Mouse (Mus musculus) embryonic facial prominence, embryonic 14.5 days (tissue): ENCODE data around the gene Dpy19l3. TPM values are rescaled to one million over a fixed set of nuclear protein-coding genes. Genes with fewer than 3 reads are reported as not detected.

Source experiments
- ATAC-seq: fragments of 200-750 bp; cut with Nextera tagmentation; 2 replicates; pipeline ENCODE4 v1.8.0; 2017; ENCODE audit warnings: low read depth, moderate number of reproducible peaks, moderate TSS enrichment
- DNase-seq: peaks from one replicate; pipeline ENCODE4 v3.0.0-alpha.2; 2015; ENCODE audit warnings: low spot score
- H3K27ac ChIP-seq: fragments of 300-500 bp; sonication (generic); replicated peaks from 2 replicates; pipeline ENCODE4 v1.5.1; 2014; ENCODE audit warnings: low read depth, mild to moderate bottlenecking, low read length, moderate library complexity
- H3K27me3 ChIP-seq: fragments of 300-500 bp; sonication (generic); replicated peaks from 2 replicates; pipeline ENCODE4 v1.6.1; 2014; ENCODE audit warnings: low read length; ENCODE audit not compliant: control insufficient read depth, insufficient read depth
- H3K36me3 ChIP-seq: fragments of 300-500 bp; sonication (generic); 2 replicates; pipeline ENCODE4 v1.6.1; 2014; ENCODE audit warnings: low read length, mixed read lengths; ENCODE audit not compliant: control insufficient read depth, insufficient read depth
- H3K4me1 ChIP-seq: fragments of 300-500 bp; sonication (generic); 2 replicates; pipeline ENCODE4 v1.6.1; 2014; ENCODE audit warnings: antibody characterized with exemption, low read length; ENCODE audit not compliant: control insufficient read depth, insufficient read depth
- H3K4me2 ChIP-seq: fragments of 300-500 bp; sonication (generic); 2 replicates; pipeline ENCODE4 v1.6.1; 2014; ENCODE audit warnings: low read depth, mild to moderate bottlenecking, low read length, moderate library complexity, mixed read lengths
- H3K4me3 ChIP-seq: fragments of 300-500 bp; sonication (generic); 2 replicates; pipeline ENCODE4 v1.5.1; 2014; ENCODE audit warnings: low read depth, mild to moderate bottlenecking, low read length
- H3K9ac ChIP-seq: fragments of 300-500 bp; sonication (generic); 2 replicates; pipeline ENCODE4 v1.6.1; 2014; ENCODE audit warnings: low read depth, mild to moderate bottlenecking, low read length, moderate library complexity, mixed read lengths
- H3K9me3 ChIP-seq: fragments of 300-500 bp; sonication (generic); 2 replicates; pipeline ENCODE4 v1.6.1; 2016; ENCODE audit warnings: low read length; ENCODE audit not compliant: control insufficient read depth
- WGBS: fragments of 180-500 bp; shearing (Covaris S2); extraction: QIAGEN DNeasy Blood & Tissue Kit; methylation state at CpG from one replicate; pipeline ENCODE4 v1.1.7; 2014; 5-methylcytosine and 5-hydroxymethylcytosine counted together
- polyA plus RNA-seq: library from polyadenylated mRNA; unstranded; fragments of >200 nt; fragmentation: Nextera tagmentation; extraction: Ambion mirVana; gene quantifications from 2 replicates; pipeline ENCODE4 v1.2.1, GENCODE M21; 2014

The Dpy19l3 gene
- 34.9 and 38.9 TPM in 2 replicates for polyA plus RNA-seq

GRCm38 (mm10) chr7:35754033-35754885 lies at the start of gene Dpy19l3:
Gene Dpy19l3 (minus strand): TSS chr7:35754454.
- peak within 1 kb of the TSS; percentile 75 for H3K27ac ChIP-seq
- peak within 1 kb of the TSS; percentile 96 for H3K4me2 ChIP-seq
- H3K36me3 ChIP-seq, result peaks cover 21% of the 10 kb centered on the region
- peak within 1 kb of the TSS; percentile 78 for H3K9ac ChIP-seq
- H3K27me3 ChIP-seq, result no peaks in the 10 kb centered on the region
- 1% methylated on average over 13 of the region's 70 CpGs for WGBS
- ATAC-seq (peak; percentile 98), DNase-seq (peak; percentile 88)
- peak within 1 kb of the TSS; percentile 96 for H3K4me3 ChIP-seq
- H3K4me1 ChIP-seq, result peaks cover 9% of the 10 kb centered on the region; the same call in 1 of the 2 replicates
- H3K9me3 ChIP-seq, result no peaks in the 10 kb centered on the region

- Histone ChIP-seq H3K36me3 (peaks cover 30% of the 10 kb centered on the region), H3K4me3 (peak within 1 kb of the TSS; percentile 72), H3K4me1 (0 out of 2 replicates have a peak, but pooled peaks cover 6% of the 10 kb centered on the region), H3K27ac (peak within 1 kb of the TSS; percentile 90), H3K9ac (peak within 1 kb of the TSS; percentile 97), H3K27me3 (no peaks in the 10 kb centered on the region), H3K4me2 (peak within 1 kb of the TSS; percentile 86), H3K9me3 (no peaks in the 10 kb centered on the region)
- WGBS, result 72% methylated on average over 7 of the region's 26 CpGs
- ATAC-seq, result peak; percentile 94
- peak; percentile 95 for DNase-seq
These were observed 48.8 kb upstream of the Dpy19l3 start, which contains the start of gene Zfp507 for GRCm38 (mm10) chr7:35802906-35803595. Gene Zfp507 (minus strand): TSS chr7:35803003.

- H3K27ac ChIP-seq, result peak overlapping the region; percentile 90
- ATAC-seq (peak; percentile 89), DNase-seq (peak; percentile 31)
- under 1% methylated on average over 27 of the region's 49 CpGs for WGBS
- 0 out of 2 replicates have a peak, but pooled peaks cover 6% of the 10 kb centered on the region for H3K4me1 ChIP-seq
- peak overlapping the region; percentile 97 for H3K9ac ChIP-seq
- H3K9me3 ChIP-seq, result no peaks in the 10 kb centered on the region
- no peaks in the 10 kb centered on the region for H3K27me3 ChIP-seq
- H3K36me3 ChIP-seq, result peaks cover 37% of the 10 kb centered on the region
- H3K4me3 ChIP-seq, result peak overlapping the region; percentile 72
- H3K4me2 ChIP-seq, result peak overlapping the region; percentile 86
These were observed 48.1 kb upstream of the Dpy19l3 start for GRCm38 (mm10) chr7:35802201-35802905.

GRCm38 (mm10) chr7:35796123-35796522 lies 41.9 kb upstream of the Dpy19l3 start:
- no peak overlapping the region for H3K4me2 ChIP-seq
- no peak overlapping the region for H3K4me3 ChIP-seq
- 58% methylated on average over 7 of the region's 7 CpGs for WGBS
- no peak overlapping the region for H3K27ac ChIP-seq
- ATAC-seq (no peak), DNase-seq (peak; percentile 47)
- no peaks in the 10 kb centered on the region for H3K27me3 ChIP-seq
- peaks cover 92% of the 10 kb centered on the region for H3K36me3 ChIP-seq
- 0 out of 2 replicates have a peak, but pooled peaks cover 4% of the 10 kb centered on the region for H3K4me1 ChIP-seq
- no peaks in the 10 kb centered on the region for H3K9me3 ChIP-seq
- H3K9ac ChIP-seq, result no peak overlapping the region

GRCm38 (mm10) chr7:35794145-35794664 lies 40.0 kb upstream of the Dpy19l3 start:
- no peak for ATAC-seq
- Histone ChIP-seq H3K9ac (no peak overlapping the region), H3K4me3 (no peak overlapping the region), H3K27me3 (no peaks in the 10 kb centered on the region), H3K4me1 (no peaks in the 10 kb centered on the region), H3K9me3 (no peaks in the 10 kb centered on the region), H3K36me3 (peaks cover 92% of the 10 kb centered on the region), H3K27ac (no peak overlapping the region), H3K4me2 (no peak overlapping the region)
- no peak for DNase-seq
- 88% methylated on average over 12 of the region's 12 CpGs for WGBS

GRCm38 (mm10) chr7:35792150-35792848 lies 38.0 kb upstream of the Dpy19l3 start:
- ATAC-seq, result no peak
- Histone ChIP-seq H3K4me1 (no peaks in the 10 kb centered on the region), H3K9ac (no peak overlapping the region), H3K36me3 (peaks cover 92% of the 10 kb centered on the region), H3K9me3 (no peaks in the 10 kb centered on the region), H3K4me3 (no peak overlapping the region), H3K27me3 (no peaks in the 10 kb centered on the region), H3K27ac (no peak overlapping the region), H3K4me2 (no peak overlapping the region)
- 86% methylated on average over 12 of the region's 12 CpGs for WGBS
- no peak for DNase-seq

GRCm38 (mm10) chr7:35790926-35791325 lies 36.7 kb upstream of the Dpy19l3 start:
- Histone ChIP-seq H3K36me3 (peaks cover 92% of the 10 kb centered on the region), H3K27ac (no peak overlapping the region), H3K27me3 (no peaks in the 10 kb centered on the region), H3K4me2 (no peak overlapping the region), H3K4me1 (no peaks in the 10 kb centered on the region), H3K9me3 (no peaks in the 10 kb centered on the region), H3K9ac (no peak overlapping the region), H3K4me3 (no peak overlapping the region)
- no peak for ATAC-seq
- DNase-seq, result no peak
- WGBS, result 68% methylated on average over 8 of the region's 8 CpGs
